Mouse (Mus musculus) ES-Bruce4 (cell line): ENCODE results near the gene Scgb1a1. TPM values are rescaled to one million over a fixed set of nuclear protein-coding genes. Genes with fewer than 3 reads are reported as not detected.

Source experiments
- H3K27ac ChIP-seq: 2 replicates; pipeline ENCODE4 v1.5.1; 2012; ENCODE audit warnings: low read length, inconsistent platforms; ENCODE audit not compliant: insufficient read depth
- H3K27me3 ChIP-seq: 2 replicates; pipeline ENCODE4 v1.6.1; 2012; ENCODE audit warnings: mild to moderate bottlenecking, low read length, inconsistent platforms; ENCODE audit not compliant: control insufficient read depth, poor library complexity, insufficient read depth, severe bottlenecking
- H3K36me3 ChIP-seq: 2 replicates; pipeline ENCODE4 v1.6.1; 2012; ENCODE audit warnings: inconsistent platforms, mild to moderate bottlenecking, low read length, moderate library complexity; ENCODE audit not compliant: control insufficient read depth, poor library complexity, insufficient read depth, severe bottlenecking
- H3K4me1 ChIP-seq: one replicate; pipeline ENCODE4 v1.8.1; 2011; ENCODE audit warnings: low read length; ENCODE audit not compliant: control insufficient read depth, insufficient read depth
- H3K4me3 ChIP-seq: 2 replicates; pipeline ENCODE4 v1.5.1; 2011; ENCODE audit warnings: low read depth, mild to moderate bottlenecking, low read length
- H3K9ac ChIP-seq: 2 replicates; pipeline ENCODE4 v1.6.1; 2012; ENCODE audit warnings: low read depth, mild to moderate bottlenecking, inconsistent platforms; ENCODE audit not compliant: poor library complexity, severe bottlenecking
- H3K9me3 ChIP-seq: replicated peaks from 2 replicates; pipeline ENCODE4 v1.6.1; 2012; ENCODE audit warnings: mild to moderate bottlenecking, low read length, inconsistent platforms; ENCODE audit not compliant: control insufficient read depth, poor library complexity, insufficient read depth, severe bottlenecking
- CTCF ChIP-seq: IDR thresholded peaks from one replicate; pipeline ENCODE4 v1.8.1; 2011; ENCODE audit warnings: low read depth, low read length
- EP300 ChIP-seq: IDR thresholded peaks from 2 replicates; pipeline ENCODE4 v1.6.1; 2011; ENCODE audit warnings: low read depth, low read length; ENCODE audit not compliant: insufficient read depth
- POLR2A ChIP-seq: IDR thresholded peaks from one replicate; pipeline ENCODE4 v1.8.1; 2011; ENCODE audit warnings: low read length; ENCODE audit not compliant: insufficient read depth
- polyA plus RNA-seq: library from polyadenylated mRNA; stranded (reverse); fragments of >200 nt; gene quantifications from 2 replicates; pipeline ENCODE4 v1.2.4, GENCODE M21; 2011; ENCODE audit warnings: low read depth; ENCODE audit not compliant: missing spikeins, insufficient read depth, insufficient read length

Scgb1a1 gene
- polyA plus RNA-seq, 1 experiment: not detected

DNA sequence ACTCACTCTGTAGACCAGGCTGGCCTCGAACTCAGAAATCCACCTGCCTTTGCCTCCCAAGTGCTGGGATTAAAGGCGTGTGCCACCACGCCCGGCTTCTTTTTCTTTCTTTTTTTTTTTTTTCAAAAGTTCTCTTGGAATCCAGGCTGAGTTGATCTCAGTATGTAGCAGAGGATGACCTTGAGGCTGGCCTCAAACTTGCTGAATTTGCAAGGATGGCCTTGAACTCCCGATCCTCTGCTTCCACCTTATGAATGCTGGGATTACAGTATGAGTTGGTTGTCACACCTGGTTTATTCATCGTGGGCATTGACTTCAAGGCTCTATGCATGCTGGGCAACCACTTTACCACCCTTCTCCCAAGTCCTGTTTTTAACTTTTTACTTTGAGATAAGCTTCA is 47.1 kb downstream of the Scgb1a1 start:
- Histone ChIP-seq H3K27ac (no peak overlapping the region), H3K36me3 (no peaks in the 10 kb centered on the region), H3K27me3 (no peaks in the 10 kb centered on the region), H3K4me1 (no peaks in the 10 kb centered on the region), H3K4me3 (no peak overlapping the region), H3K9me3 (no peaks in the 10 kb centered on the region), H3K9ac (no peak overlapping the region)
- TF ChIP-seq CTCF (no peak), POLR2A (no peak), EP300 (no peak)

- Histone ChIP-seq H3K4me3 (no peak overlapping the region), H3K4me1 (no peaks in the 10 kb centered on the region), H3K27ac (no peak overlapping the region), H3K36me3 (no peaks in the 10 kb centered on the region), H3K9ac (no peak overlapping the region), H3K27me3 (no peaks in the 10 kb centered on the region), H3K9me3 (no peaks in the 10 kb centered on the region)
- TF ChIP-seq EP300 (no peak), CTCF (no peak), POLR2A (no peak)
These were observed 47.8 kb downstream of the Scgb1a1 start for GRCm38 (mm10) chr19:9039928-9040327.

DNA sequence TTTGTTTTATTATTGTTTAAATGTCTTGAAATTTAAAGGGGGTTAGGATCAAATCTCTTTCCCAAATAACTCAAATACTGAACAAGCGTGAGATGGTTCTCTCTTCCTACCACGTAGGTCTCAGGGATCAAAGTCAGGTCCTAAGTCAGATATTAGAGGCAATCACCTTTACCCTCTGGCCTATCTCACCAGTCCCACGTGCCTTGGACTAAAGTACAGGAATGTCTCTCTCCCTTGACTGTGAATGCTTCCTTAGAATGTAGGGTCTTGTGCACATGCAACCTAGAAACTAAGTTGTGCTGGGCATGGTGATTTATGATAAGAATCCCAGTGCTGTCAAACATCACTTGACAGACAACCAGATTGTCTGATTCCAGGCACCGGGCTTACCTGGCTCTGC is 48.5 kb downstream of the Scgb1a1 start:
- H3K9ac ChIP-seq: no peak overlapping the region
- H3K4me1 ChIP-seq: no peaks in the 10 kb centered on the region
- no peak overlapping the region for H3K27ac ChIP-seq
- H3K36me3 ChIP-seq: no peaks in the 10 kb centered on the region
- H3K9me3 ChIP-seq: no peaks in the 10 kb centered on the region
- no peaks in the 10 kb centered on the region for H3K27me3 ChIP-seq
- H3K4me3 ChIP-seq: no peak overlapping the region
- no peak for TF ChIP-seq EP300
- no peak for TF ChIP-seq POLR2A
- no peak for TF ChIP-seq CTCF

- peaks cover 2% of the 10 kb centered on the region for H3K4me1 ChIP-seq
- H3K36me3 ChIP-seq: no peaks in the 10 kb centered on the region
- TF ChIP-seq CTCF (no peak), POLR2A (no peak), EP300 (no peak)
- H3K4me3 ChIP-seq: no peak overlapping the region
- no peaks in the 10 kb centered on the region for H3K27me3 ChIP-seq
- H3K27ac ChIP-seq: no peak overlapping the region
- no peak overlapping the region for H3K9ac ChIP-seq
- H3K9me3 ChIP-seq: no peaks in the 10 kb centered on the region
These were observed 49.6 kb downstream of the Scgb1a1 start for GRCm38 (mm10) chr19:9038136-9038535.

DNA sequence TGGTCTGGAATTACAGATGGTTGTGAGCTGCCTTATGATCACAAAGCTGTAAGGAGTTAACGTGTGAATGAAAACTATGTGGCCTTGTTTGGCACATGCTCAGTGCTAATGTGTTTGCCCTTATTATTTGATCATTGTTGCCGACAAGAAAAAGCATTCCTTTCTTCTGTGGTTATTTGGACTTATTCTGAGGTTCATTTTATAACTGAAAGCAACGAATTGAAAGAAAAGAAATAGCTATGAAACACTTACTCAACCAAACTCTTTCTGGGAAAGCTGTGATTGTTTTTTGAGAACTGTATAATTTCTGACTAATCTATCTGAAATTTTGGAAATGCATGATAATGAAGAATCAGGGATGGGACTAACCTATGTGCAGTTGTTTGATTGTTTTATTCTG is 52.7 kb downstream of the Scgb1a1 start:
- Histone ChIP-seq H3K36me3 (no peaks in the 10 kb centered on the region), H3K9ac (no peak overlapping the region), H3K9me3 (no peaks in the 10 kb centered on the region), H3K4me3 (no peak overlapping the region), H3K27ac (no peak overlapping the region), H3K4me1 (peaks cover 2% of the 10 kb centered on the region), H3K27me3 (no peaks in the 10 kb centered on the region)
- TF ChIP-seq EP300: no peak
- no peak for TF ChIP-seq POLR2A
- no peak for TF ChIP-seq CTCF

GRCm38 (mm10) chr19:9034480-9034879 is 53.3 kb downstream of the Scgb1a1 start:
- Histone ChIP-seq H3K36me3 (no peaks in the 10 kb centered on the region), H3K4me1 (peaks cover 2% of the 10 kb centered on the region), H3K9ac (no peak overlapping the region), H3K9me3 (no peaks in the 10 kb centered on the region), H3K27me3 (no peaks in the 10 kb centered on the region), H3K27ac (no peak overlapping the region), H3K4me3 (no peak overlapping the region)
- TF ChIP-seq POLR2A (no peak), EP300 (no peak), CTCF (no peak)

Other genes starting within 250 kb of the Scgb1a1 start
- 28.3 and 29.7 TPM in 2 replicates for gene Gng3, start 248.8 kb downstream of the Scgb1a1 start, polyA plus RNA-seq
- 1.3 and 2.1 TPM in 2 replicates for gene Lrrn4cl, start 237.2 kb downstream of the Scgb1a1 start, polyA plus RNA-seq
- gene Ubxn1, start 216.5 kb downstream of the Scgb1a1 start, polyA plus RNA-seq: 189 and 201 TPM in 2 replicates
- 14.4 and 14.9 TPM in 2 replicates for gene Uqcc3, start 207.0 kb downstream of the Scgb1a1 start, polyA plus RNA-seq
- gene Lbhd1, start 204.2 kb downstream of the Scgb1a1 start, polyA plus RNA-seq: 10.1 and 13.4 TPM in 2 replicates
- not detected in 2 replicates for gene Gm49403, start 204.0 kb downstream of the Scgb1a1 start, polyA plus RNA-seq
- gene 1810009A15Rik, start 199.1 kb downstream of the Scgb1a1 start, polyA plus RNA-seq: 162 and 172 TPM in 2 replicates
- gene Gm49416, start 199.0 kb downstream of the Scgb1a1 start, polyA plus RNA-seq: 11.9 and 24.8 TPM in 2 replicates
- 23.1 and 26.7 TPM in 2 replicates for gene Ints5, start 195.0 kb downstream of the Scgb1a1 start, polyA plus RNA-seq
- gene Ganab, start 189.9 kb downstream of the Scgb1a1 start, polyA plus RNA-seq: 183 and 184 TPM in 2 replicates
- gene B3gat3, start 167.6 kb downstream of the Scgb1a1 start, polyA plus RNA-seq: 26.6 and 26.8 TPM in 2 replicates
- gene Rom1, start 158.6 kb downstream of the Scgb1a1 start, polyA plus RNA-seq: 1.6 and 2.2 TPM in 2 replicates
- gene Eml3, start 158.4 kb downstream of the Scgb1a1 start, polyA plus RNA-seq: 19.2 and 20.4 TPM in 2 replicates
- 106 and 108 TPM in 2 replicates for gene Mta2, start 146.1 kb downstream of the Scgb1a1 start, polyA plus RNA-seq
- gene Tut1, start 134.1 kb downstream of the Scgb1a1 start, polyA plus RNA-seq: 26.4 and 30.1 TPM in 2 replicates
- gene Eef1g, start 120.9 kb downstream of the Scgb1a1 start, polyA plus RNA-seq: 1,175 and 1,274 TPM in 2 replicates
- gene Ahnak, start 98.7 kb downstream of the Scgb1a1 start, polyA plus RNA-seq: 162 and 163 TPM in 2 replicates
- gene Asrgl1, start 47.7 kb upstream of the Scgb1a1 start, polyA plus RNA-seq: 14.8 and 23.3 TPM in 2 replicates